Mouse (Mus musculus) lung, adult 2 months (tissue): ENCODE data around the gene Olfr167.

ENCODE experiments used
- CTCF ChIP-seq: fragments of 200-500 bp; IDR thresholded peaks from 2 replicates; pipeline ENCODE4 v1.5.1; 2011; ENCODE audit warnings: mild to moderate bottlenecking, low read length, control low read depth; ENCODE audit not compliant: insufficient read depth
- POLR2A ChIP-seq: fragments of 200-500 bp; IDR thresholded peaks from 2 replicates; pipeline ENCODE4 v1.6.1; 2011; ENCODE audit warnings: low read depth, mild to moderate bottlenecking, control low read depth, low read length, borderline replicate concordance; ENCODE audit errors: extremely low read depth

GRCm38 (mm10) chr16:19535455-19535854 is 13.4 kb upstream of the Olfr167 start, which contains the start of gene Olfr168:
- no peak for TF ChIP-seq CTCF
- TF ChIP-seq POLR2A, result no peak
